Mouse (Mus musculus) limb, embryonic 13.5 days (tissue): ENCODE measurements around the gene Inpp5f. TPM values are rescaled to one million over a fixed set of nuclear protein-coding genes. Genes with fewer than 3 reads are reported as not detected.

Source experiments
- ATAC-seq: fragments of 200-750 bp; cut with Nextera tagmentation; 2 replicates; pipeline ENCODE4 v1.8.0; 2017; ENCODE audit warnings: low read depth, moderate number of reproducible peaks, moderate TSS enrichment; ENCODE audit not compliant: low FRiP score
- H3K27ac ChIP-seq: fragments of 300-500 bp; sonication (generic); 2 replicates; pipeline ENCODE4 v1.5.1; 2015; ENCODE audit warnings: inconsistent platforms, mild to moderate bottlenecking, moderate library complexity
- H3K27me3 ChIP-seq: fragments of 300-500 bp; sonication (generic); 2 replicates; pipeline ENCODE4 v1.6.1; 2015; ENCODE audit warnings: mild to moderate bottlenecking, inconsistent platforms
- H3K36me3 ChIP-seq: fragments of 300-500 bp; sonication (generic); 2 replicates; pipeline ENCODE4 v1.6.1; 2015; ENCODE audit warnings: inconsistent platforms, mild to moderate bottlenecking, moderate library complexity
- H3K4me1 ChIP-seq: fragments of 300-500 bp; sonication (generic); 2 replicates; pipeline ENCODE4 v1.6.1; 2015; ENCODE audit warnings: inconsistent platforms
- H3K4me2 ChIP-seq: fragments of 300-500 bp; sonication (generic); replicated peaks from 2 replicates; pipeline ENCODE4 v1.6.1; 2015; ENCODE audit warnings: inconsistent platforms, mild to moderate bottlenecking, moderate library complexity
- H3K4me3 ChIP-seq: fragments of 300-500 bp; sonication (generic); 2 replicates; pipeline ENCODE4 v1.5.1; 2015; ENCODE audit warnings: moderate library complexity, mild to moderate bottlenecking, inconsistent platforms
- H3K9ac ChIP-seq: fragments of 300-500 bp; sonication (generic); 2 replicates; pipeline ENCODE4 v1.6.1; 2015; ENCODE audit warnings: mild to moderate bottlenecking, inconsistent platforms
- H3K9me3 ChIP-seq: fragments of 300-500 bp; sonication (generic); 2 replicates; pipeline ENCODE4 v1.6.1; 2016; ENCODE audit warnings: inconsistent platforms
- WGBS: fragments of 180-500 bp; shearing (Covaris S2); methylation state at CpG from one replicate; pipeline ENCODE4 v1.1.7; 2015; 5-methylcytosine and 5-hydroxymethylcytosine counted together
- polyA plus RNA-seq: library from polyadenylated mRNA; unstranded; fragments of >200 nt; fragmentation: Nextera tagmentation; extraction: Ambion mirVana; gene quantifications from 2 replicates; pipeline ENCODE4 v1.2.1, GENCODE M21; 2015

Inpp5f gene
- polyA plus RNA-seq, 1 experiment from 2014 or later, result 19.9 TPM

DNA sequence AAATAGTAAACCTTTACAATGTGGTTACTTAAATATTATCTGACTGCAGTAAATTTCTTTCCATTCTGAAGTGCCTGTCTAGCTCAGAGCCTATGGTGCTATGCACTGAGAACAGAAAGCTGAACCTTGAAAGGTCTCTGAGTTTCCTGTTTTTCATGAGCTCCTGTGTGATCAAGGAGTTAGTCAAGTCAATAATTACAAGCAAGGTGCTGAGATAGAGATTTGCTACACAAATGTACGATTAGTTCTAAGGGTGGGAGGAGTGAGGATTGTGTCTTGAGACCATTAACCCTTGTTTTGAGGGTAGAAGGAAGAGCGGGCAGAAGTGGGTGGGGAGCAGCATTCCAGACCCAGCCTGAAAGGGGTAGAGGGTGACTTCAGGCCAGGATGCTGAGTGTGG lies 16.1 kb downstream of the Inpp5f start:
- WGBS, result 64% methylated on average over 2 of the region's 2 CpGs
- H3K4me3 ChIP-seq, result no peak overlapping the region
- no peak for ATAC-seq
- no peaks in the 10 kb centered on the region for H3K36me3 ChIP-seq
- no peaks in the 10 kb centered on the region for H3K9me3 ChIP-seq
- no peak overlapping the region for H3K9ac ChIP-seq
- H3K27me3 ChIP-seq, result no peaks in the 10 kb centered on the region
- peaks cover 3% of the 10 kb centered on the region; the same call in 1 of the 2 replicates for H3K4me1 ChIP-seq
- no peak overlapping the region for H3K27ac ChIP-seq
- H3K4me2 ChIP-seq, result no peak overlapping the region

DNA sequence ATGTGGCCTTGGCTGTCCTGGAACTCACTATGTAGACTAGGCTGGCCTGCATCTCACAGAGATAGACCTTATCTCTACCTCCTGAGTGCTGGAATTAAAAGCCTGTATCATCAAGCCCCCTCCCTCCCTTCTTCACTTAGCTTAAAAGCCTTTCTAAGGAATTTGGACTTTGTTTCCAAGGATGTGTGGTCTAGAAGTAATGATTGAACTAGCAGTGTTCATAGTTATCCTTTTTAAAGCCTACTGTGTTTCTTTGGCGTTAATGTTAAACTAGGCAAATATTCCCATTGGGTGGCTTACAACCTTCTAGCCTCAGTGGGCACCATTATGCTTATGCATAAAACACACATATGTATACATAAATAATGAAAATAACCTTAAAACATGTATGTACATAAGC lies 16.6 kb downstream of the Inpp5f start:
- ATAC-seq, result no peak
- no peaks in the 10 kb centered on the region for H3K9me3 ChIP-seq
- 96% methylated on average over 1 of the region's 1 CpGs for WGBS

DNA sequence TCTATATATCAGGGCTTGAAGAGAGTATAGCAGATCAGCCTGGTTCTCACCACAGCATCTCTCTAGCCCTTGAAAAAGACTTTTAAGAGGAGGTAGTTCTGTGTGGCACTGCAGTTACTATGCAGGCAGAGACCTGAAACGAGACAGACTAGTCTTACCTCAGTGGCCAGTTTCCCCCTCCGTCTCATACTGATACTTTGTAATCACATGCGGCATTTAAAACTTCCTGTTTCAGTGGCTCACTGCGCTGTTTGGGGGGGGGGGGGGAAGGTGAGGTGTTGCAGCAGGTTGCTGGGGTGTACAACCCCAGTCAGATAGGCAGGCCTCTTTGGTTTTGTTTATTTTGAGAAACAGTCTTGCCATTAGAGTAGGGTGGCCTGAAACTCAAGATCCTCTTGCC lies 22.0 kb downstream of the Inpp5f start:
- H3K36me3 ChIP-seq, result peaks cover 8% of the 10 kb centered on the region; the same call in 1 of the 2 replicates
- no peaks in the 10 kb centered on the region for H3K9me3 ChIP-seq
- ATAC-seq, result no peak
- 65% methylated on average over 4 of the region's 4 CpGs for WGBS
- no peaks in the 10 kb centered on the region for H3K4me1 ChIP-seq
- H3K9ac ChIP-seq, result no peak overlapping the region
- H3K27me3 ChIP-seq, result no peaks in the 10 kb centered on the region
- H3K4me2 ChIP-seq, result no peak overlapping the region
- no peak overlapping the region for H3K4me3 ChIP-seq
- no peak overlapping the region for H3K27ac ChIP-seq

More for the DNA sequence above, 16.6 kb downstream of the Inpp5f start:
- Histone ChIP-seq H3K36me3 (no peaks in the 10 kb centered on the region), H3K4me2 (no peak overlapping the region), H3K9ac (no peak overlapping the region), H3K4me1 (no peaks in the 10 kb centered on the region), H3K27ac (no peak overlapping the region), H3K4me3 (no peak overlapping the region), H3K27me3 (no peaks in the 10 kb centered on the region)

GRCm38 (mm10) chr7:128639925-128640485 lies 28.9 kb downstream of the Inpp5f start:
- no peak overlapping the region for H3K4me2 ChIP-seq
- no peaks in the 10 kb centered on the region for H3K9me3 ChIP-seq
- H3K4me1 ChIP-seq, result peaks cover 4% of the 10 kb centered on the region; the same call in 1 of the 2 replicates
- no peak for ATAC-seq
- no peak overlapping the region for H3K27ac ChIP-seq
- H3K9ac ChIP-seq, result no peak overlapping the region
- 77% methylated on average over 5 of the region's 5 CpGs for WGBS
- H3K27me3 ChIP-seq, result no peaks in the 10 kb centered on the region
- no peak overlapping the region for H3K4me3 ChIP-seq
- peaks cover 8% of the 10 kb centered on the region; the same call in 1 of the 2 replicates for H3K36me3 ChIP-seq

DNA sequence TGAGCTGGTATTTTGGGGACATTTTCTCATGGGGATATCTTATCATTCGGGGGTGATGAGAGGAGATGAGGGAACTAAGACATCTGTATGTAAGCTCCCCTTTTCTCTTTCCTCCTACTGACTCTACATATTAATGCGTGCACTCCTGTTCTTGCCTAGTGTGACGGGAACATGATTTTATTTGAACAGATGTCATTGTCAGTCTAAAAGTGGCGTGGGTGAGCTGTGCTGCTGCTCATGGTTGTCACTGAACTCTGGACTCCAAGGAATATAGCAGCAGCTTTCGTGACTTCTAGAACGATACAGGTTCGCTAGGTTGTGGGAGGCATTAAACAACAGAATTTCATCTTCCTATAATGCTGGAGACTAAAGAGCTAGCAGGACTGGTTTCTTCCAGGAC lies 30.4 kb downstream of the Inpp5f start:
- ATAC-seq, result no peak
- 88% methylated on average over 7 of the region's 7 CpGs for WGBS
- Histone ChIP-seq H3K36me3 (peaks cover 7% of the 10 kb centered on the region; the same call in 1 of the 2 replicates), H3K9ac (no peak overlapping the region), H3K27ac (no peak overlapping the region), H3K4me3 (no peak overlapping the region), H3K27me3 (no peaks in the 10 kb centered on the region), H3K4me2 (no peak overlapping the region), H3K9me3 (no peaks in the 10 kb centered on the region), H3K4me1 (peaks cover 4% of the 10 kb centered on the region; the same call in 1 of the 2 replicates)

DNA sequence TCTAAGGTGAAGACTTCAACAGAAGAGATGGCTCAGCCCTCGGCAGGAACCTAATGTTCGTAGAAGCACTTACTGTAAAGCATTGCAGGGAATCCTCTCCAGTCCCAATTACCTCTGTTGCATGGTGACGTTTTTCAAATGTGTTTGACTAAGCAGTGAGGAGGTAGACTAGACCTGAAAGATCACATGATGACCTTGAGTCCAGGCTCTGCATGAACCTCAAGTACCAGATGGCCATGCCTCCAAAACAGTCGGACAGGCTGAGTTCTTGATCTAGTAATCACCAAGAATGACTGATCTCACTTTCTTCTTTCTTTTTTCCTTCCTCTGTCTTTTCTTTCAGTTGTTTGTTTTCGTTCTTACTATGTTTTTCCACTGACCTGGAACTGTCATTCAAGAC lies 31.3 kb downstream of the Inpp5f start:
- WGBS, result 83% methylated on average over 5 of the region's 5 CpGs
- Histone ChIP-seq H3K27ac (no peak overlapping the region), H3K27me3 (no peaks in the 10 kb centered on the region), H3K4me3 (no peak overlapping the region), H3K4me1 (peaks cover 4% of the 10 kb centered on the region; the same call in 1 of the 2 replicates), H3K36me3 (0 out of 2 replicates have a peak, but pooled peaks cover under 1% of the 10 kb centered on the region), H3K9me3 (no peaks in the 10 kb centered on the region), H3K4me2 (no peak overlapping the region), H3K9ac (no peak overlapping the region)
- no peak for ATAC-seq

GRCm38 (mm10) chr7:128656970-128657369 lies 45.8 kb downstream of the Inpp5f start:
- H3K4me2 ChIP-seq, result no peak overlapping the region
- no peak for ATAC-seq
- H3K27ac ChIP-seq, result no peak overlapping the region
- H3K36me3 ChIP-seq, result peaks cover 4% of the 10 kb centered on the region
- no peaks in the 10 kb centered on the region for H3K27me3 ChIP-seq
- H3K4me3 ChIP-seq, result no peak overlapping the region
- no peaks in the 10 kb centered on the region for H3K4me1 ChIP-seq
- 89% methylated on average over 1 of the region's 1 CpGs for WGBS
- no peaks in the 10 kb centered on the region for H3K9me3 ChIP-seq
- no peak overlapping the region for H3K9ac ChIP-seq

- Histone ChIP-seq H3K9me3 (no peaks in the 10 kb centered on the region), H3K4me3 (no peak overlapping the region), H3K9ac (no peak overlapping the region), H3K36me3 (peaks cover 35% of the 10 kb centered on the region), H3K27me3 (no peaks in the 10 kb centered on the region), H3K27ac (no peak overlapping the region), H3K4me2 (no peak overlapping the region), H3K4me1 (no peaks in the 10 kb centered on the region)
- WGBS, result 90% methylated on average over 8 of the region's 8 CpGs
- no peak for ATAC-seq
These were observed 52.8 kb downstream of the Inpp5f start for GRCm38 (mm10) chr7:128663906-128664305.

- Histone ChIP-seq H3K4me1 (no peaks in the 10 kb centered on the region), H3K4me2 (no peak overlapping the region), H3K9ac (no peak overlapping the region), H3K9me3 (no peaks in the 10 kb centered on the region), H3K27me3 (no peaks in the 10 kb centered on the region), H3K36me3 (peaks cover 37% of the 10 kb centered on the region), H3K4me3 (no peak overlapping the region), H3K27ac (no peak overlapping the region)
- 85% methylated on average over 11 of the region's 11 CpGs for WGBS
- no peak for ATAC-seq
These were observed 53.8 kb downstream of the Inpp5f start for GRCm38 (mm10) chr7:128664861-128665377.

DNA sequence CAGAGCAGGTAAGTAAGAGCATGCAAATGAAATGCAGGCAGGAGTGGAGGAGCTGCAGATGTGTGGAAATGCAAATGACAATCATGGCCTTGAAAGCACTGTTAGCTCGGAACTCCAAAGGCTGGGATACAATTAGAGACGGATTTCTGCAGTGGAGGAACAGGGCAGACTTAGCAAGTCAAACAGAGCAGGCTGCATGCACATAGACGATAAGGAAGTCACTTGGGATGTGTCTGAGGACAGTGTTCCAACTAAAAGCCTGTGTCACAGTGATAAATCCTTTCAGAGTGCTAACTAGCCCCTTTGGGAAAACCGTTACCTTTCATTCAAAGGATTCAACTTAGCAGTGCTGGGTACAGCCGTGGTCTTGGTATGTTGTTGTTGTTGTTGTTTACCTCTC lies 56.7 kb downstream of the Inpp5f start:
- H3K4me1 ChIP-seq, result peaks cover 10% of the 10 kb centered on the region
- no peak overlapping the region for H3K4me3 ChIP-seq
- 68% methylated on average over 5 of the region's 5 CpGs for WGBS
- H3K36me3 ChIP-seq, result peaks cover 41% of the 10 kb centered on the region
- H3K27me3 ChIP-seq, result no peaks in the 10 kb centered on the region
- H3K9ac ChIP-seq, result no peak overlapping the region
- no peak for ATAC-seq
- no peak overlapping the region for H3K27ac ChIP-seq
- no peak overlapping the region for H3K4me2 ChIP-seq
- H3K9me3 ChIP-seq, result no peaks in the 10 kb centered on the region

DNA sequence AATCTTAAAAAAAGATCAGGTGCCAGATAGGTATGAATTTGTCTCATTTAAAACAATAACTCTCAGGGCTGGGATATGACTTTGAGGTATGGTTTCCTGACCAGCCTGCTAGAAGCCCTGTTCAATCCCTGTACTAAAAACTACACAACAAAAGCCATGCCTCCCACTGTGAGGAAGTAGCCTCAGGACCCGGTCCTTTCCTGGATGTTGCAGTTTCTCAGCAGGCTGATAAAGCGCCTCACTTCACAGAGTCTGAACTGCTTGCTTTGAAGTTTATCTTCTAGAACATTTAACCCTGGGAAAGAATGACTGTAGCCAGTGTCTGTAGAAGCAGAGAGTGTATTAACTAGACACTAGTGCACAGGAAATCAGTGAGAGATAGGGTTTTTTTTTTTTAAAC lies 57.7 kb downstream of the Inpp5f start:
- no peak for ATAC-seq
- Histone ChIP-seq H3K27ac (no peak overlapping the region), H3K4me2 (no peak overlapping the region), H3K9ac (no peak overlapping the region), H3K9me3 (no peaks in the 10 kb centered on the region), H3K27me3 (no peaks in the 10 kb centered on the region), H3K4me1 (peaks cover 10% of the 10 kb centered on the region), H3K4me3 (no peak overlapping the region), H3K36me3 (peaks cover 41% of the 10 kb centered on the region)
- 36% methylated on average over 2 of the region's 2 CpGs for WGBS

DNA sequence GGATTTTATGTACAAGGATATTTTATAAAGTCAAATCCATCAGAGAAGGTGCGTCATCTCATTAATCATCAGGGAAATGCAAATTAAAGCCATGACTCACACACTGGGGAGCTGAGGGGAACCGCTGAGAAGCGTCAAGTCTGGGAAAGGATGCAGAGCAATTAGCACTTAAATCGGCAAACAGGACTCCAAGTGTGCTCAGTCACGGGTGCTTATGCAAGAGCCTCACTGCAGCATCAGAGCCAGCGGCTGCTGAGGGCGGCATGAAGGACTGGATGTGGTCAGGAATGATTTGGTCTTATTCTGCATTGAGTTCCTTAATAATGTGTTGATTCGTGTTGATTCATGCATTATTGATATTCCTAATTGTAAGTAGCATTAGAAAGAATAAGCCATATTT lies 60.8 kb downstream of the Inpp5f start:
- Histone ChIP-seq H3K4me2 (peak overlapping the region; percentile 25; the same call in 1 of the 2 replicates), H3K4me1 (peaks cover 10% of the 10 kb centered on the region), H3K27me3 (no peaks in the 10 kb centered on the region), H3K4me3 (0 out of 2 replicates have a peak overlapping the region, but pooled peaks have one; percentile 1), H3K27ac (no peak overlapping the region), H3K9ac (no peak overlapping the region), H3K36me3 (peaks cover 33% of the 10 kb centered on the region), H3K9me3 (no peaks in the 10 kb centered on the region)
- WGBS, result 14% methylated on average over 8 of the region's 8 CpGs
- no peak for ATAC-seq
